In genomic region chr8:106185628-106186270, GRCm38 (mm10) we compare ENCODE assay signal across 8 mouse cellular contexts. TPM values are rescaled to one million over a fixed set of nuclear protein-coding genes. Genes with fewer than 3 reads are reported as not detected.
A peak's percentile ranks its signal among the peaks of the same experiment; 100 is the strongest.
DNase-seq lines count a peak whose midpoint lies in the region; ATAC-seq lines count a peak whose summit lies in the region.

No protein-coding gene starts in this region.

- ATAC-seq in forebrain, embryonic 15.5 days (replicated peaks), result peak; percentile 69; the same call in 1 of the 2 replicates
- ATAC-seq in midbrain, embryonic 13.5 days, result no peak

- H3K27ac ChIP-seq in forebrain, embryonic 15.5 days (replicated peaks), result peak overlapping the region; percentile 9
- H3K27ac ChIP-seq in forebrain, embryonic 10.5 days, result no peak overlapping the region
- no peak overlapping the region for H3K27ac ChIP-seq in midbrain, embryonic 13.5 days

- peaks cover 18% of the 10 kb centered on the region for H3K36me3 ChIP-seq in forebrain, embryonic 15.5 days
- peaks cover 84% of the 10 kb centered on the region for H3K36me3 ChIP-seq in forebrain, embryonic 10.5 days (replicated peaks)
- H3K36me3 ChIP-seq in midbrain, embryonic 13.5 days, result peaks cover 44% of the 10 kb centered on the region

- no peak overlapping the region for H3K4me2 ChIP-seq in forebrain, embryonic 15.5 days (replicated peaks)
- no peak overlapping the region for H3K4me2 ChIP-seq in midbrain, embryonic 13.5 days (replicated peaks)

- no peak overlapping the region for H3K9ac ChIP-seq in forebrain, embryonic 15.5 days (replicated peaks)
- no peak overlapping the region for H3K9ac ChIP-seq in midbrain, embryonic 13.5 days (replicated peaks)

- WGBS in forebrain, embryonic 15.5 days, result 75% methylated on average over 8 of the region's 8 CpGs
- WGBS in forebrain, embryonic 10.5 days, result 91% methylated on average over 8 of the region's 8 CpGs
- WGBS in midbrain, embryonic 13.5 days, result 94% methylated on average over 8 of the region's 8 CpGs

- H3K4me1 ChIP-seq in forebrain, embryonic 15.5 days, result no peaks in the 10 kb centered on the region
- no peaks in the 10 kb centered on the region for H3K4me1 ChIP-seq in forebrain, embryonic 10.5 days
- no peaks in the 10 kb centered on the region for H3K4me1 ChIP-seq in midbrain, embryonic 13.5 days (replicated peaks)

- no peak for DNase-seq in forebrain, embryonic 10.5 days (ENCODE audit: extremely low spot score, low spot score)
- DNase-seq in right cerebral cortex, adult 18-20 months, result peak; percentile 28
- DNase-seq in right cerebral cortex, postnatal 10 days (ENCODE audit: low spot score in 2 of 2), result no peak
- peak; percentile 76 to 81 for DNase-seq in heart, adult 9 months (ENCODE audit: low spot score in 2 of 2)
- no peak for DNase-seq in neural tube, embryonic 10.5 days (ENCODE audit: extremely low spot score, low spot score)
- DNase-seq in right cerebral cortex, postnatal 14 days, result no peak

- H3K4me3 ChIP-seq in forebrain, embryonic 15.5 days, result no peak overlapping the region
- H3K4me3 ChIP-seq in forebrain, embryonic 10.5 days, result no peak overlapping the region
- no peak overlapping the region for H3K4me3 ChIP-seq in midbrain, embryonic 13.5 days (replicated peaks)

- no peaks in the 10 kb centered on the region for H3K9me3 ChIP-seq in forebrain, embryonic 15.5 days
- H3K9me3 ChIP-seq in forebrain, embryonic 10.5 days, result no peaks in the 10 kb centered on the region; the same call in 1 of the 2 replicates
- no peaks in the 10 kb centered on the region for H3K9me3 ChIP-seq in midbrain, embryonic 13.5 days

- H3K27me3 ChIP-seq in forebrain, embryonic 15.5 days, result no peaks in the 10 kb centered on the region
- no peaks in the 10 kb centered on the region for H3K27me3 ChIP-seq in forebrain, embryonic 10.5 days (ENCODE audit: poor library complexity, severe bottlenecking)
- H3K27me3 ChIP-seq in midbrain, embryonic 13.5 days, result no peaks in the 10 kb centered on the region

RNA-seq across cellular contexts. Expression of gene Slc7a6, which starts 17.1 kb away (rescaled TPM):
- polyA plus RNA-seq in forebrain, embryonic 15.5 days (2015; fragmentation: Nextera tagmentation; extraction: Ambion mirVana), result 62.2 and 69.2 TPM in 2 replicates
- 86.5 and 87.9 TPM in 2 replicates for polyA plus RNA-seq in forebrain, embryonic 10.5 days (2016; fragmentation: Nextera tagmentation; extraction: Ambion mirVana)
- 76.0 and 81.0 TPM in 2 replicates for polyA plus RNA-seq in midbrain, embryonic 13.5 days (2015; fragmentation: Nextera tagmentation; extraction: Ambion mirVana)

RNA-seq across cellular contexts. Expression of gene Slc7a6os, which starts 25.0 kb away (rescaled TPM):
- 41.1 and 43.8 TPM in 2 replicates for polyA plus RNA-seq in forebrain, embryonic 15.5 days (2015; fragmentation: Nextera tagmentation; extraction: Ambion mirVana)
- polyA plus RNA-seq in forebrain, embryonic 10.5 days (2016; fragmentation: Nextera tagmentation; extraction: Ambion mirVana), result 36.5 and 37.2 TPM in 2 replicates
- 36.6 and 42.6 TPM in 2 replicates for polyA plus RNA-seq in midbrain, embryonic 13.5 days (2015; fragmentation: Nextera tagmentation; extraction: Ambion mirVana)

RNA-seq across cellular contexts. Expression of gene Prmt7, which starts 25.0 kb away (rescaled TPM):
- polyA plus RNA-seq in forebrain, embryonic 15.5 days (2015; fragmentation: Nextera tagmentation; extraction: Ambion mirVana), result 50.5 and 52.9 TPM in 2 replicates
- 88.6 and 89.1 TPM in 2 replicates for polyA plus RNA-seq in forebrain, embryonic 10.5 days (2016; fragmentation: Nextera tagmentation; extraction: Ambion mirVana)
- polyA plus RNA-seq in midbrain, embryonic 13.5 days (2015; fragmentation: Nextera tagmentation; extraction: Ambion mirVana), result 57.8 and 62.6 TPM in 2 replicates

RNA-seq across cellular contexts. Expression of gene Pla2g15, which starts 35.5 kb away (rescaled TPM):
- polyA plus RNA-seq in forebrain, embryonic 15.5 days (2015; fragmentation: Nextera tagmentation; extraction: Ambion mirVana), result 16.6 and 20.1 TPM in 2 replicates
- 12.6 and 14.0 TPM in 2 replicates for polyA plus RNA-seq in forebrain, embryonic 10.5 days (2016; fragmentation: Nextera tagmentation; extraction: Ambion mirVana)
- polyA plus RNA-seq in midbrain, embryonic 13.5 days (2015; fragmentation: Nextera tagmentation; extraction: Ambion mirVana), result 16.8 and 18.4 TPM in 2 replicates

RNA-seq across cellular contexts. Expression of gene Esrp2, which starts 49.0 kb away (rescaled TPM):
- 0.06 and 0.23 TPM in 2 replicates for polyA plus RNA-seq in forebrain, embryonic 15.5 days (2015; fragmentation: Nextera tagmentation; extraction: Ambion mirVana)
- 2.0 and 2.6 TPM in 2 replicates for polyA plus RNA-seq in forebrain, embryonic 10.5 days (2016; fragmentation: Nextera tagmentation; extraction: Ambion mirVana)
- polyA plus RNA-seq in midbrain, embryonic 13.5 days (2015; fragmentation: Nextera tagmentation; extraction: Ambion mirVana), result 0.09 TPM in 1 of 2 replicates, not detected in the other

Comparison
In these comparisons a context has a peak if more than half of its experiments do, and no peak if none do; other contexts are left out.
1. DNase-seq: peak in right cerebral cortex, adult 18-20 months (single experiment) and heart, adult 9 months (2 of 2); none in forebrain, embryonic 10.5 days (single experiment), right cerebral cortex, postnatal 10 days (0 of 2), neural tube, embryonic 10.5 days (single experiment) and right cerebral cortex, postnatal 14 days (single experiment).